Comparison of ENCODE assay signal across 21 mouse cellular contexts in genomic region chr13:24001081-24001480, GRCm38 (mm10). TPM values are rescaled to one million over a fixed set of nuclear protein-coding genes. Genes with fewer than 3 reads are reported as not detected.
"Had no signal": no experiment of that assay in that cellular context is flagged by ENCODE, and none has a peak within 500 bp of the region (broad histone marks: within the 10 kb centered on the region; RNA-seq: fewer than 3 reads in every experiment).

No protein-coding gene starts in this region.

- H3K27me3 ChIP-seq: midbrain, embryonic 12.5 days; neural tube, embryonic 13.5 days had no signal

- H3K27ac ChIP-seq: midbrain, embryonic 10.5 days; midbrain, embryonic 12.5 days; neural tube, embryonic 13.5 days; neural tube, embryonic 15.5 days had no signal

- H3K4me2 ChIP-seq: lung, embryonic 14.5 days; midbrain, embryonic 12.5 days; neural tube, embryonic 13.5 days; neural tube, embryonic 15.5 days had no signal

- H3K4me1 ChIP-seq: midbrain, embryonic 10.5 days; midbrain, embryonic 12.5 days; neural tube, embryonic 13.5 days; neural tube, embryonic 15.5 days had no signal

- ATAC-seq: midbrain, embryonic 16.5 days had no signal

- H3K9me3 ChIP-seq: midbrain, embryonic 10.5 days; midbrain, embryonic 12.5 days; neural tube, embryonic 13.5 days; neural tube, embryonic 15.5 days had no signal

- H3K36me3 ChIP-seq: midbrain, embryonic 10.5 days; midbrain, embryonic 12.5 days; neural tube, embryonic 13.5 days; neural tube, embryonic 15.5 days had no signal

- H3K4me3 ChIP-seq: midbrain, embryonic 10.5 days; midbrain, embryonic 12.5 days; myocyte; neural tube, embryonic 13.5 days; neural tube, embryonic 15.5 days had no signal

- H3K9ac ChIP-seq: lung, embryonic 14.5 days; midbrain, embryonic 12.5 days; neural tube, embryonic 13.5 days; neural tube, embryonic 15.5 days had no signal

- DNase-seq: lung, embryonic 14.5 days; lung, postnatal 10 days; lung, postnatal 4 days; midbrain, embryonic 14.5 days; retina, postnatal 1 day; right cerebral cortex, adult 18-20 months; right cerebral cortex, postnatal 25 days; right cerebral cortex, postnatal 4 days; spleen, adult 18-20 months; thymus, adult 18-20 months; thymus, postnatal 14 days; thymus, postnatal 36 days had no signal

RNA-seq across cellular contexts. Expression of gene Scgn, which starts 10.1 kb away (rescaled TPM):
- total RNA-seq: megakaryocyte, adult 5-6 weeks; megakaryocyte-erythroid progenitor cell, adult 5-6 weeks had no signal
- polyA plus RNA-seq: lung, embryonic 14.5 days; lung, embryonic 16.5 days; myocyte had no signal
